Mouse (Mus musculus): Measurements from ENCODE around the gene B3galt5. TPM values are rescaled to one million over a fixed set of nuclear protein-coding genes. Genes with fewer than 3 reads are reported as not detected.

The B3galt5 gene
- 1.2 TPM for total RNA-seq (2023)

GRCm38 (mm10) chr16:96235366-96235970 is at the start of gene B3galt5:
Gene B3galt5 (plus strand): TSS chr16:96235801.

GRCm38 (mm10) chr16:96191531-96192506 is 43.8 kb upstream of the B3galt5 start, which contains the start of gene Lca5l:
Gene Lca5l (minus strand): TSS chr16:96192271.

GRCm38 (mm10) chr16:96199913-96200701 is 35.5 kb upstream of the B3galt5 start, which contains the start of gene Sh3bgr:
Gene Sh3bgr (plus strand): TSS chr16:96200450.

Other genes starting within 250 kb of the B3galt5 start
- 17.7 TPM for gene Psmg1, start 244.8 kb upstream of the B3galt5 start, total RNA-seq (2023)
- 190 TPM for gene Brwd1, start 153.3 kb upstream of the B3galt5 start, total RNA-seq (2023)
- gene Hmgn1, start 108.1 kb upstream of the B3galt5 start, total RNA-seq (2023): 128 TPM
- gene Wrb, start 90.4 kb upstream of the B3galt5 start, total RNA-seq (2023): 7.3 TPM
- gene Lca5l, start 43.5 kb upstream of the B3galt5 start, total RNA-seq (2023): not detected
- not detected for gene Sh3bgr, start 35.4 kb upstream of the B3galt5 start, total RNA-seq (2023)
- not detected for gene Itgb2l, start 207.8 kb downstream of the B3galt5 start, total RNA-seq (2023)
- gene Pcp4, start 231.8 kb downstream of the B3galt5 start, total RNA-seq (2023): 1.3 TPM

All from CD4-positive naive resting alpha-beta T cell, adult 57 days (primary cell).